Mouse (Mus musculus): ENCODE measurements around the gene Lsm14a. TPM values are rescaled to one million over a fixed set of nuclear protein-coding genes. Genes with fewer than 3 reads are reported as not detected.

Lsm14a gene
- polyA plus RNA-seq, 1 experiment from 2014 or later, result 47.1 TPM

GRCm38 (mm10) chr7:34390834-34391155 is 2.3 kb downstream of the Lsm14a start:
- peak overlapping the region; percentile 80; the same call in 1 of the 2 replicates for H3K4me3 ChIP-seq (ENCODE audit: low read depth, low read length)
- no peaks in the 10 kb centered on the region for H3K9me3 ChIP-seq (ENCODE audit: control insufficient read depth)
- no peak overlapping the region for H3K9ac ChIP-seq (ENCODE audit: low read depth, low read length)
- no peak for TF ChIP-seq CTCF (IDR thresholded peaks at IDR 0.05; ENCODE audit: low read depth)
- H3K4me2 ChIP-seq (replicated peaks; ENCODE audit: low read depth), result peak overlapping the region; percentile 69
- no peaks in the 10 kb centered on the region for H3K27me3 ChIP-seq (replicated peaks; ENCODE audit: control insufficient read depth, insufficient read depth, low read length)
- peaks cover 3% of the 10 kb centered on the region; the same call in 1 of the 2 replicates for H3K4me1 ChIP-seq (replicated peaks; ENCODE audit: control insufficient read depth, insufficient read depth, low read length)
- whole genome bisulfite sequencing, result 49% methylated on average over 7 of the region's 7 CpGs
- H3K36me3 ChIP-seq (ENCODE audit: control insufficient read depth, insufficient read depth), result no peaks in the 10 kb centered on the region
- ATAC-seq, result no peak
- H3K27ac ChIP-seq (ENCODE audit: low read depth, low read length), result no peak overlapping the region

- Histone ChIP-seq H3K4me3 (ENCODE audit: low read depth, low read length) (peak overlapping the region; percentile 80), H3K9ac (ENCODE audit: low read depth, low read length) (peak overlapping the region; percentile 89), H3K9me3 (ENCODE audit: control insufficient read depth) (no peaks in the 10 kb centered on the region), H3K27ac (ENCODE audit: low read depth, low read length) (peak overlapping the region; percentile 97), H3K36me3 (ENCODE audit: control insufficient read depth, insufficient read depth) (no peaks in the 10 kb centered on the region), H3K27me3 (replicated peaks; ENCODE audit: control insufficient read depth, insufficient read depth, low read length) (no peaks in the 10 kb centered on the region), H3K4me1 (replicated peaks; ENCODE audit: control insufficient read depth, insufficient read depth, low read length) (peaks cover 3% of the 10 kb centered on the region; the same call in 1 of the 2 replicates), H3K4me2 (replicated peaks; ENCODE audit: low read depth) (peak overlapping the region; percentile 69)
- no peak for ATAC-seq
- TF ChIP-seq CTCF (IDR thresholded peaks at IDR 0.05; ENCODE audit: low read depth), result no peak
- WGBS, result 4% methylated on average over 18 of the region's 18 CpGs
Measured at GRCm38 (mm10) chr7:34390111-34390833, 2.8 kb downstream of the Lsm14a start.

GRCm38 (mm10) chr7:34389277-34390085 is 3.6 kb downstream of the Lsm14a start:
- peak; percentile 97 for ATAC-seq
- Histone ChIP-seq H3K9ac (ENCODE audit: low read depth, low read length) (peak overlapping the region; percentile 89), H3K4me3 (ENCODE audit: low read depth, low read length) (peak overlapping the region; percentile 80), H3K36me3 (ENCODE audit: control insufficient read depth, insufficient read depth) (no peaks in the 10 kb centered on the region), H3K4me2 (replicated peaks; ENCODE audit: low read depth) (peak overlapping the region; percentile 69), H3K4me1 (replicated peaks; ENCODE audit: control insufficient read depth, insufficient read depth, low read length) (peaks cover 4% of the 10 kb centered on the region; the same call in 1 of the 2 replicates), H3K27me3 (replicated peaks; ENCODE audit: control insufficient read depth, insufficient read depth, low read length) (no peaks in the 10 kb centered on the region), H3K9me3 (ENCODE audit: control insufficient read depth) (no peaks in the 10 kb centered on the region), H3K27ac (ENCODE audit: low read depth, low read length) (peak overlapping the region; percentile 97)
- 1% methylated on average over 74 of the region's 100 CpGs for WGBS
- no peak for TF ChIP-seq CTCF (IDR thresholded peaks at IDR 0.05; ENCODE audit: low read depth)

- WGBS, result under 1% methylated on average over 64 of the region's 64 CpGs
Measured at GRCm38 (mm10) chr7:34388445-34389276, 4.5 kb downstream of the Lsm14a start.

GRCm38 (mm10) chr7:34387784-34388444 is 5.2 kb downstream of the Lsm14a start:
- Histone ChIP-seq H3K9me3 (ENCODE audit: control insufficient read depth) (no peaks in the 10 kb centered on the region), H3K4me1 (replicated peaks; ENCODE audit: control insufficient read depth, insufficient read depth, low read length) (peaks cover 9% of the 10 kb centered on the region; the same call in 1 of the 2 replicates), H3K36me3 (ENCODE audit: control insufficient read depth, insufficient read depth) (no peaks in the 10 kb centered on the region), H3K4me3 (ENCODE audit: low read depth, low read length) (peak overlapping the region; percentile 80), H3K27me3 (replicated peaks; ENCODE audit: control insufficient read depth, insufficient read depth, low read length) (no peaks in the 10 kb centered on the region), H3K4me2 (replicated peaks; ENCODE audit: low read depth) (peak overlapping the region; percentile 69), H3K27ac (ENCODE audit: low read depth, low read length) (no peak overlapping the region; the same call in 1 of the 2 replicates), H3K9ac (ENCODE audit: low read depth, low read length) (peak overlapping the region; percentile 89)
- WGBS, result under 1% methylated on average over 5 of the region's 5 CpGs
- no peak for ATAC-seq
- TF ChIP-seq CTCF (IDR thresholded peaks at IDR 0.05; ENCODE audit: low read depth), result no peak

More at GRCm38 (mm10) chr7:34388445-34389276, 4.5 kb downstream of the Lsm14a start:
- Histone ChIP-seq H3K27ac (ENCODE audit: low read depth, low read length) (peak overlapping the region; percentile 97), H3K36me3 (ENCODE audit: control insufficient read depth, insufficient read depth) (no peaks in the 10 kb centered on the region), H3K4me1 (replicated peaks; ENCODE audit: control insufficient read depth, insufficient read depth, low read length) (peaks cover 7% of the 10 kb centered on the region; the same call in 1 of the 2 replicates), H3K4me2 (replicated peaks; ENCODE audit: low read depth) (peak overlapping the region; percentile 69), H3K9me3 (ENCODE audit: control insufficient read depth) (no peaks in the 10 kb centered on the region), H3K27me3 (replicated peaks; ENCODE audit: control insufficient read depth, insufficient read depth, low read length) (no peaks in the 10 kb centered on the region), H3K9ac (ENCODE audit: low read depth, low read length) (peak overlapping the region; percentile 89), H3K4me3 (ENCODE audit: low read depth, low read length) (peak overlapping the region; percentile 80)
- peak; percentile 59 for ATAC-seq
- no peak for TF ChIP-seq CTCF (IDR thresholded peaks at IDR 0.05; ENCODE audit: low read depth)

All from intestine, postnatal 0 days (tissue).